Mouse (Mus musculus) limb, embryonic 10.5 days (tissue): ENCODE data around the gene Trappc6b. TPM values are rescaled to one million over a fixed set of nuclear protein-coding genes. Genes with fewer than 3 reads are reported as not detected.
A peak's percentile ranks its signal among the peaks of the same experiment; 100 is the strongest.

ENCODE experiments used
- DNase-seq: peaks from one replicate; pipeline ENCODE4 v3.0.0-alpha.2; 2017; ENCODE audit warnings: low spot score
- H3K27ac ChIP-seq: fragments of 300-500 bp; sonication (generic); 2 replicates; pipeline ENCODE4 v1.5.1; 2016; ENCODE audit warnings: mild to moderate bottlenecking
- H3K27me3 ChIP-seq: fragments of 300-500 bp; sonication (generic); 2 replicates; pipeline ENCODE4 v1.6.1; 2016; ENCODE audit warnings: low read depth, mild to moderate bottlenecking; ENCODE audit not compliant: poor library complexity, severe bottlenecking
- H3K36me3 ChIP-seq: fragments of 300-500 bp; sonication (generic); 2 replicates; pipeline ENCODE4 v1.6.1; 2016; ENCODE audit warnings: mild to moderate bottlenecking, moderate library complexity
- H3K4me1 ChIP-seq: fragments of 300-500 bp; sonication (generic); 2 replicates; pipeline ENCODE4 v1.6.1; 2016
- H3K4me3 ChIP-seq: fragments of 300-500 bp; sonication (generic); 2 replicates; pipeline ENCODE4 v1.5.1; 2016; ENCODE audit warnings: mild to moderate bottlenecking, moderate library complexity
- H3K9me3 ChIP-seq: fragments of 300-500 bp; sonication (generic); replicated peaks from 2 replicates; pipeline ENCODE4 v1.6.1; 2016; ENCODE audit warnings: mild to moderate bottlenecking
- WGBS: fragments of 180-500 bp; shearing (Covaris S2); methylation state at CpG from one replicate; pipeline ENCODE4 v1.1.7; 2016; 5-methylcytosine and 5-hydroxymethylcytosine counted together
- polyA plus RNA-seq: library from polyadenylated mRNA; unstranded; fragments of >200 nt; fragmentation: Nextera tagmentation; extraction: Ambion mirVana; gene quantifications from 2 replicates; pipeline ENCODE4 v1.2.1, GENCODE M21; 2016

Gene Trappc6b
- polyA plus RNA-seq: 61.6 and 74.4 TPM in 2 replicates

DNA sequence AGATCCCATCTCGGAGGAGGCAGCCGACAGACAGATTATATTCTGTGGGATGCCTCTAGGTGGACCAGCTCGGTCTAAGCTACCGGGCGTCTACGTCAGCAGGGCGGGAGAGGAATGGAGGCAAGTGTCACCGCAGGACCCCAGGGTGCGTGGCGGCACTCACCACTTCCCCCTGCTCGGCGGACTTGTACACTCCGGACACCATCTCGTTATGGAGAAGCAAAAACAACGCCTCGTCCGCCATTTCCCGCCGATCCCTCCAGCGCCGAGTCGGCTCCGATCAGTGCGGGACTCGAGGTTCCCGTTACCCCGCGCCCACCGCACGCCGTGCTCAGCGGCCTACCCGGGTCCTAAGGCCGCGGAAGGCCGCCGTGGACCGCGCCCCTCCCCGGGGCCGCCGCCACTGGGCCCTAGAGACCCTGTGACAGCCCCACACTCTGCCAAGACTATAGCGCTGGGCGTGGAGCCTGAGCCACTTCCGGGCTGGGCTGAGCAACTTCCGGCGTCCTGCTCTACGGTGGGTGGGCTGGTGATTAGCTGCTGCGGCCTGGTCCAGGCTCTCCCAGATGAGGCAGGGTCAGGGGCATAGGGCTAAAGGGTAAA lies at the start of gene Trappc6b:
TSS of gene Trappc6b (minus strand) at position 480 of the 603 bp plus-strand sequence.
- Histone ChIP-seq H3K4me3 (peak within 1 kb of the TSS; percentile 87), H3K27ac (peak within 1 kb of the TSS; percentile 97), H3K4me1 (peaks cover 18% of the 10 kb centered on the region), H3K27me3 (no peaks in the 10 kb centered on the region), H3K9me3 (no peaks in the 10 kb centered on the region), H3K36me3 (peaks cover 32% of the 10 kb centered on the region)
- under 1% methylated on average over 49 of the region's 49 CpGs for WGBS
- DNase-seq: peak; percentile 90

GRCm38 (mm10) chr12:59107926-59108325 lies 46.7 kb upstream of the Trappc6b start:
- no peaks in the 10 kb centered on the region for H3K9me3 ChIP-seq
- H3K27ac ChIP-seq: no peak overlapping the region
- 85% methylated on average over 4 of the region's 4 CpGs for WGBS
- H3K27me3 ChIP-seq: no peaks in the 10 kb centered on the region
- no peaks in the 10 kb centered on the region for H3K36me3 ChIP-seq
- no peaks in the 10 kb centered on the region for H3K4me1 ChIP-seq
- DNase-seq: no peak
- H3K4me3 ChIP-seq: no peak overlapping the region

DNA sequence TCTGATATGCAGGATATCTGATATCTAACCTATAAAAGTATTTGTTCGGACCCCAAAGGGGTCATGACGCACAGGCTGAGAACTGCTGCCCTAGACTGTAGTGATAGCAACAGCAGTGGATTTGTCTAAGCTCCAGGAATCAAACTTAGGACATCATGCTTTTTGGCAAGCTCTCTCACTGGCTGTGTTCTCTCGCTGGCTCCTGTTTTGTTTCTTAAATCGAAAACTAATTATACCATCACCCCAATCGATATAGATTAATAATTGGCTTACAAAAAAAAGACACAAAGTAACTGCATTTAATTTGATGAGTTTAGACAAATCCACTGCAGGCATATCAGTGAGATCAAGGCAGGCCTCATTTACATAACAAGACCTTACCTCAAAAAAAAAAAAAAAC lies 45.2 kb upstream of the Trappc6b start:
- no peak for DNase-seq
- Histone ChIP-seq H3K27ac (no peak overlapping the region), H3K36me3 (no peaks in the 10 kb centered on the region), H3K27me3 (no peaks in the 10 kb centered on the region), H3K9me3 (no peaks in the 10 kb centered on the region), H3K4me3 (no peak overlapping the region), H3K4me1 (no peaks in the 10 kb centered on the region)
- WGBS: 93% methylated on average over 5 of the region's 5 CpGs

GRCm38 (mm10) chr12:59105914-59106313 lies 44.6 kb upstream of the Trappc6b start:
- WGBS: 91% methylated on average over 6 of the region's 6 CpGs
- no peaks in the 10 kb centered on the region for H3K36me3 ChIP-seq
- no peak for DNase-seq
- no peak overlapping the region for H3K27ac ChIP-seq
- H3K27me3 ChIP-seq: no peaks in the 10 kb centered on the region
- no peak overlapping the region for H3K4me3 ChIP-seq
- no peaks in the 10 kb centered on the region for H3K9me3 ChIP-seq
- no peaks in the 10 kb centered on the region for H3K4me1 ChIP-seq

DNA sequence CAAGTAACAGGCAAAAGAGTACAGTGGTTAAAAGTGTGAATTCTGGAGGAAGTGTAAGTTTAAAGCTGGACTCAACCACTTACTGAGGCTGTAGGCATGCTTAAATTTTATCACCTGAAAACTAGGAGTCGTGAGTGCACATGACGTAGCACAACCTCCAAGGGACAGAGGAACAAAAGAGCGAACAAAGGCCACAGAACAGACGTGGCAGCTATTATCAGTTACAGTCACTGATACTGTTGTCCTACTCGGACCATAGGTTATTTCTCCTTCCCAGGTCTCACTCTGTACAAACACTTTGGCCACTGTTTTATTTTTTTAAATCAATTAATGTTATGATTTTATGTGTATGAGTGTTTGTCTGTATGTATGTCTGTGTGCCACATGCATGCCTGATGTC lies 43.5 kb upstream of the Trappc6b start:
- no peaks in the 10 kb centered on the region for H3K9me3 ChIP-seq
- DNase-seq: no peak
- WGBS: 86% methylated on average over 5 of the region's 5 CpGs
- no peak overlapping the region for H3K4me3 ChIP-seq
- H3K27me3 ChIP-seq: no peaks in the 10 kb centered on the region
- H3K27ac ChIP-seq: no peak overlapping the region
- H3K36me3 ChIP-seq: no peaks in the 10 kb centered on the region
- H3K4me1 ChIP-seq: no peaks in the 10 kb centered on the region

- Histone ChIP-seq H3K4me3 (no peak within 1 kb of the TSS), H3K36me3 (no peaks in the 10 kb centered on the region), H3K9me3 (no peaks in the 10 kb centered on the region), H3K27ac (no peak within 1 kb of the TSS), H3K27me3 (no peaks in the 10 kb centered on the region), H3K4me1 (no peaks in the 10 kb centered on the region)
- WGBS: 90% methylated on average over 19 of the region's 19 CpGs
- no peak for DNase-seq
Measured at GRCm38 (mm10) chr12:59095104-59096025, 34.1 kb upstream of the Trappc6b start, which contains the start of gene Mia2. TSS of gene Mia2 (plus strand) at chr12:59095799.

GRCm38 (mm10) chr12:59093543-59093942 lies 32.3 kb upstream of the Trappc6b start:
- WGBS: 69% methylated on average over 2 of the region's 2 CpGs
- no peak for DNase-seq

DNA sequence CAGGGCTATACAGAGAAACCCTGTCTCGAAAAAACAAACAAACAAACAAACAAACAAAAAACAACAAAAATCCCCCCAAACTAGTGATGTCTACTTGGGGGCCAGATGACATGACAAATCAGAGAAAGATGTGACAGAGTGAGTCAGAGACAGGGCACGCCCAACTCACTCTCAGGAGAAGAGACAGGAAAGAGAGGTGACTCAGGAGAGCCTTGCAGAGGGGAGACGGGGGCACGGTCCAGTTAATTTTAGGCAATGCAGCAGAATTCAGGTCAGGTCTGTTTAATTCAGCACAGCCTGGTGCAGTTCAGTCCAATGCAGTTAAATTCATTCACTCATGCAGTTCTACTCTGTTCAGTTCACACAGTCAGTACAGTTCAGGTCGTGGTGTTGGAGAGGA lies 24.9 kb upstream of the Trappc6b start:
- H3K4me1 ChIP-seq: no peaks in the 10 kb centered on the region
- H3K27ac ChIP-seq: no peak overlapping the region
- H3K36me3 ChIP-seq: no peaks in the 10 kb centered on the region
- H3K9me3 ChIP-seq: no peaks in the 10 kb centered on the region
- no peaks in the 10 kb centered on the region for H3K27me3 ChIP-seq
- WGBS: 93% methylated on average over 5 of the region's 5 CpGs
- DNase-seq: no peak
- no peak overlapping the region for H3K4me3 ChIP-seq

More at GRCm38 (mm10) chr12:59093543-59093942, 32.3 kb upstream of the Trappc6b start:
- Histone ChIP-seq H3K9me3 (no peaks in the 10 kb centered on the region), H3K27me3 (no peaks in the 10 kb centered on the region), H3K27ac (no peak overlapping the region), H3K4me3 (no peak overlapping the region), H3K4me1 (no peaks in the 10 kb centered on the region), H3K36me3 (no peaks in the 10 kb centered on the region)

- no peaks in the 10 kb centered on the region for H3K9me3 ChIP-seq
- H3K4me1 ChIP-seq: no peaks in the 10 kb centered on the region
- no peaks in the 10 kb centered on the region for H3K27me3 ChIP-seq
- 75% methylated on average over 5 of the region's 5 CpGs for WGBS
- H3K36me3 ChIP-seq: no peaks in the 10 kb centered on the region
- DNase-seq: no peak
- no peak overlapping the region for H3K27ac ChIP-seq
- H3K4me3 ChIP-seq: no peak overlapping the region
Measured at GRCm38 (mm10) chr12:59084446-59084845, 23.2 kb upstream of the Trappc6b start.

DNA sequence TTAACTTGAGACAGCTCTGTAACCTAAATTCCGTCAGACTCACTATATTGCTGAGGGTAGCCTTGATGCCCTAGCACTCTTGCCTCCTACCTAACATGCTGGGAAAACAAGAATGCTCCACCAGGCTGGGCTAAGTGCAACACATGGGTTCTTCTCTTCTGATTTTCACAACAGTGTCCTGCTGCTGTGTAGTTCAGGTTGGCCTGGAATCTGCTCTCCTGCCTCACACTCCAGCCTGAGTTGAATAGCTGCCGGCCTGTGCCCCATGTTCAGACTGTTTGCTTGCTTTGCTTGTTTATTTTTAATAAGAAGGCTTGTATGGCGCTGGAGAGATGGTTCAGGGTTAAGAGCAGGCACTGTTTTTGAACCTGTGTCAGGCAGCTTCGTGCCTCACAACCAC lies 19.2 kb upstream of the Trappc6b start:
- no peaks in the 10 kb centered on the region for H3K9me3 ChIP-seq
- H3K4me3 ChIP-seq: no peak overlapping the region
- no peak overlapping the region for H3K27ac ChIP-seq
- H3K36me3 ChIP-seq: peaks cover 1% of the 10 kb centered on the region
- no peak for DNase-seq
- H3K27me3 ChIP-seq: no peaks in the 10 kb centered on the region
- H3K4me1 ChIP-seq: no peaks in the 10 kb centered on the region
- 84% methylated on average over 4 of the region's 4 CpGs for WGBS

GRCm38 (mm10) chr12:59077883-59078282 lies 16.6 kb upstream of the Trappc6b start:
- Histone ChIP-seq H3K4me1 (no peaks in the 10 kb centered on the region), H3K4me3 (no peak overlapping the region), H3K9me3 (no peaks in the 10 kb centered on the region), H3K36me3 (peaks cover 26% of the 10 kb centered on the region), H3K27me3 (no peaks in the 10 kb centered on the region), H3K27ac (no peak overlapping the region)
- 92% methylated on average over 3 of the region's 3 CpGs for WGBS
- DNase-seq: no peak

DNA sequence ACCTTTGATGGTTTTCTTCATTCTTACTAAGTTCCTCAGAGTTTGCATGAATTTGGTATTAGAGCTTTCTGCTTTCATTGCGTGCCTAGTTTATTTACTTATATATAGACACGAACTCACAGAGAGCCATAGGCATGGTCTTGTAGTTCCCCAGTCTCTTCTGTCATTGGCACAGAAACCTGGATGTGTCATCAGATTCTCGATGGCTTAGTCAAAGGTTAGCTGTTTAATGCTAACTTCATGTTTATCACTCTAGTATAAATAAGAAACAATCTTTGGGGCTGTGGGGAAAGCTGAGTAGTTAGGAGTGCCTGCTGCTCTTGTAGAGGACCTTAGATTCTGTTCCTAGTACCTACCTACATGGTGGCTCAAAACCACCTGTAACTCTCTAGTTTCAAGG lies 15.7 kb upstream of the Trappc6b start:
- no peaks in the 10 kb centered on the region for H3K27me3 ChIP-seq
- H3K9me3 ChIP-seq: no peaks in the 10 kb centered on the region
- H3K36me3 ChIP-seq: peaks cover 35% of the 10 kb centered on the region
- H3K27ac ChIP-seq: no peak overlapping the region
- H3K4me3 ChIP-seq: no peak overlapping the region
- no peak for DNase-seq
- H3K4me1 ChIP-seq: no peaks in the 10 kb centered on the region
- 93% methylated on average over 3 of the region's 3 CpGs for WGBS

DNA sequence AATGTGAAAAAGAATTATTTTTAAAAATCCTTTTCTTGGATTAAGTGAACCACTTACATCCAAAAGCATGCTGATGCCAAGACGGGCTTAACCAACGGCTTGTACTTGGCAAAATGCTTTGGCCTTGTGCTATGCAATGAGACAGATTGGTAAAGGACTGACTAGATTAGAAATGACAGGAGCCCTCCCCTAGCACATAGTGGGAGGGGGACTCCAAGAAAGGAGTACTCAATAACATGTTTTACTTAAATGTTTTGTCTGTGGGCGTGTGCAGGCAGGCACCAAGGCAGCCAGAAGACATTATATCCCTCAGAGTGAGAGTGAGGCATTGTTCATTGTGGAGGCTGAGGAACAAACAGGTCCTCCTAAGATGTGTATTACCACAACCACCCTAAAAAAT lies 12.8 kb upstream of the Trappc6b start:
- Histone ChIP-seq H3K4me3 (no peak overlapping the region), H3K27ac (no peak overlapping the region), H3K36me3 (peaks cover 64% of the 10 kb centered on the region), H3K27me3 (no peaks in the 10 kb centered on the region), H3K9me3 (no peaks in the 10 kb centered on the region), H3K4me1 (no peaks in the 10 kb centered on the region)
- no peak for DNase-seq
- WGBS: 88% methylated on average over 3 of the region's 3 CpGs
